Mouse (Mus musculus) forebrain, embryonic 16.5 days (tissue): ENCODE measurements around the gene Spdef. TPM values are rescaled to one million over a fixed set of nuclear protein-coding genes. Genes with fewer than 3 reads are reported as not detected.
A peak's percentile ranks its signal among the peaks of the same experiment; 100 is the strongest.

Experiments
- ATAC-seq: fragments of 200-750 bp; cut with Nextera tagmentation; 2 replicates; pipeline ENCODE4 v1.8.0; 2017; ENCODE audit warnings: mild to moderate bottlenecking, moderate library complexity
- H3K27ac ChIP-seq: fragments of 300-500 bp; sonication (generic); 2 replicates; pipeline ENCODE4 v1.5.1; 2014; ENCODE audit warnings: low read length, control low read depth
- H3K27me3 ChIP-seq: fragments of 300-500 bp; sonication (generic); replicated peaks from 2 replicates; pipeline ENCODE4 v1.6.1; 2014; ENCODE audit warnings: low read length; ENCODE audit not compliant: control insufficient read depth, insufficient read depth
- H3K36me3 ChIP-seq: fragments of 300-500 bp; sonication (generic); 2 replicates; pipeline ENCODE4 v1.6.1; 2014; ENCODE audit not compliant: control insufficient read depth, insufficient read depth
- H3K4me1 ChIP-seq: fragments of 300-500 bp; sonication (generic); replicated peaks from 2 replicates; pipeline ENCODE4 v1.6.1; 2014; ENCODE audit warnings: low read length; ENCODE audit not compliant: control insufficient read depth, insufficient read depth
- H3K4me2 ChIP-seq: fragments of 300-500 bp; sonication (generic); 2 replicates; pipeline ENCODE4 v1.6.1; 2014; ENCODE audit warnings: mild to moderate bottlenecking, low read length, control low read depth
- H3K4me3 ChIP-seq: fragments of 300-500 bp; sonication (generic); replicated peaks from 2 replicates; pipeline ENCODE4 v1.5.1; 2014; ENCODE audit warnings: mild to moderate bottlenecking, low read length, control low read depth
- H3K9ac ChIP-seq: fragments of 300-500 bp; sonication (generic); replicated peaks from 2 replicates; pipeline ENCODE4 v1.6.1; 2014; ENCODE audit warnings: low read depth, low read length, control low read depth
- H3K9me3 ChIP-seq: fragments of 300-500 bp; sonication (generic); 2 replicates; pipeline ENCODE4 v1.6.1; 2016; ENCODE audit warnings: low read length; ENCODE audit not compliant: control insufficient read depth
- WGBS: fragments of 180-500 bp; shearing (Covaris S2); extraction: QIAGEN DNeasy Blood & Tissue Kit; methylation state at CpG from one replicate; pipeline ENCODE4 v1.1.7; 2014; 5-methylcytosine and 5-hydroxymethylcytosine counted together
- polyA plus RNA-seq: library from polyadenylated mRNA; unstranded; fragments of >200 nt; fragmentation: Nextera tagmentation; extraction: Ambion mirVana; gene quantifications from 2 replicates; pipeline ENCODE4 v1.2.1, GENCODE M21; 2015

Gene Spdef
- polyA plus RNA-seq, 1 experiment from 2014 or later, result 0.70 TPM

DNA sequence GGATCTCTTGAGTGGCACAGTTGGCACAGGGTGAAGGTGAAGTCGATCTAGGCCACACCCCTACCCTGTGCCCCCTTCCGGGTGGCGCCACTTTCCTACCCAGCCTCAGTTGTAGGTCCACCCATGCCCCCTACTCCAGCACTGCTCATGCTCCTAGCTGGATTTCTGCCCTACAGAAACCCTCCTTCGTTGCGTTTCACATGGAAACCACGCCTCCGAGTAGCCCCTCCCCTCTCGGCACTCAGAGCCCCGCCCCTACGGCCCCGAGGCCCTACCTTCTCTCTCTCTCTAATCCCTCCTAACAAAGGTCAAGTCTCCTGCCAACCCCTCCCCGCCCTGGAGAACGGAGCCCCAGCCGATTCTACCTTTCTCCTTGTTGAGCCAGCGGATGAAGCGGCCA, 12.0 kb downstream of the Spdef start:
- H3K36me3 ChIP-seq, result no peaks in the 10 kb centered on the region
- H3K9me3 ChIP-seq, result no peaks in the 10 kb centered on the region
- no peak overlapping the region; the same call in 1 of the 2 replicates for H3K9ac ChIP-seq
- H3K4me2 ChIP-seq, result peak overlapping the region; percentile 46
- ATAC-seq, result peak; percentile 22; the same call in 1 of the 2 replicates
- H3K4me3 ChIP-seq, result peak overlapping the region; percentile 27
- WGBS, result 4% methylated on average over 16 of the region's 16 CpGs
- H3K27me3 ChIP-seq, result no peaks in the 10 kb centered on the region
- H3K4me1 ChIP-seq, result peaks cover 8% of the 10 kb centered on the region
- H3K27ac ChIP-seq, result no peak overlapping the region

GRCm38 (mm10) chr17:27712832-27713231, 15.9 kb downstream of the Spdef start:
- Histone ChIP-seq H3K36me3 (no peaks in the 10 kb centered on the region), H3K27ac (no peak overlapping the region), H3K27me3 (no peaks in the 10 kb centered on the region), H3K4me2 (no peak overlapping the region), H3K9me3 (no peaks in the 10 kb centered on the region), H3K4me3 (no peak overlapping the region), H3K4me1 (peaks cover 14% of the 10 kb centered on the region), H3K9ac (no peak overlapping the region)
- WGBS, result 43% methylated on average over 1 of the region's 1 CpGs
- ATAC-seq, result no peak

DNA sequence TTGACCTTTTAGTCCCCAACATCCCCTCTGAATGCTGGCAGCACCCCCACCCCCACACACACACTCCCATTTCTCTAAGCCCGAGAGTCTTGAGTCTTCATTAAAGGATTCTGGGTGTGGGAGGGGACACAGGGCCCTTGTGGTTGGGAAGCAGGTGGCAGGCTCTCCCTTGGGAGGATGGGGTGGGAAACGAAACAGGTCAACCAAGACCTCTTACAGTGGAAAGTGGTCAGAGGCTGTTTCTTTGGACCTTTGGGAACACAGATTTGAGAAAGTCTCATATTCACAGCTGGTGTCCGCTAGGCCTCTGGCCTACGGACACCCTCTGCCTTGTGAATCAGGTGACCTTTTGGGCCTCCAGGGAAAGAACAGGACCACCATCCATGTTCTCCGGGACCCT, 19.1 kb downstream of the Spdef start:
- H3K4me3 ChIP-seq, result no peak overlapping the region
- no peak overlapping the region for H3K4me2 ChIP-seq
- H3K4me1 ChIP-seq, result peaks cover 7% of the 10 kb centered on the region
- H3K27me3 ChIP-seq, result no peaks in the 10 kb centered on the region
- no peak overlapping the region for H3K27ac ChIP-seq
- no peaks in the 10 kb centered on the region for H3K36me3 ChIP-seq
- no peaks in the 10 kb centered on the region for H3K9me3 ChIP-seq
- WGBS, result 81% methylated on average over 5 of the region's 5 CpGs
- no peak for ATAC-seq
- no peak overlapping the region for H3K9ac ChIP-seq

GRCm38 (mm10) chr17:27707954-27708661, 20.6 kb downstream of the Spdef start:
- no peaks in the 10 kb centered on the region for H3K36me3 ChIP-seq
- H3K4me1 ChIP-seq, result peaks cover 7% of the 10 kb centered on the region
- H3K9me3 ChIP-seq, result no peaks in the 10 kb centered on the region
- 0 out of 2 replicates have a peak overlapping the region, but pooled peaks have one; percentile 12 for H3K9ac ChIP-seq
- H3K4me2 ChIP-seq, result peak overlapping the region; percentile 47
- peak; percentile 83 for ATAC-seq
- H3K27ac ChIP-seq, result no peak overlapping the region
- peak overlapping the region; percentile 25 for H3K4me3 ChIP-seq
- WGBS, result 6% methylated on average over 22 of the region's 25 CpGs
- H3K27me3 ChIP-seq, result no peaks in the 10 kb centered on the region

- no peak overlapping the region for H3K27ac ChIP-seq
- H3K4me1 ChIP-seq, result peaks cover 12% of the 10 kb centered on the region
- no peak for ATAC-seq
- no peaks in the 10 kb centered on the region for H3K9me3 ChIP-seq
- no peak overlapping the region for H3K9ac ChIP-seq
- H3K4me3 ChIP-seq, result no peak overlapping the region
- H3K4me2 ChIP-seq, result no peak overlapping the region
- no peaks in the 10 kb centered on the region for H3K27me3 ChIP-seq
- WGBS, result 37% methylated on average over 10 of the region's 10 CpGs
- no peaks in the 10 kb centered on the region for H3K36me3 ChIP-seq
Measured at GRCm38 (mm10) chr17:27705661-27706060, 23.1 kb downstream of the Spdef start.

DNA sequence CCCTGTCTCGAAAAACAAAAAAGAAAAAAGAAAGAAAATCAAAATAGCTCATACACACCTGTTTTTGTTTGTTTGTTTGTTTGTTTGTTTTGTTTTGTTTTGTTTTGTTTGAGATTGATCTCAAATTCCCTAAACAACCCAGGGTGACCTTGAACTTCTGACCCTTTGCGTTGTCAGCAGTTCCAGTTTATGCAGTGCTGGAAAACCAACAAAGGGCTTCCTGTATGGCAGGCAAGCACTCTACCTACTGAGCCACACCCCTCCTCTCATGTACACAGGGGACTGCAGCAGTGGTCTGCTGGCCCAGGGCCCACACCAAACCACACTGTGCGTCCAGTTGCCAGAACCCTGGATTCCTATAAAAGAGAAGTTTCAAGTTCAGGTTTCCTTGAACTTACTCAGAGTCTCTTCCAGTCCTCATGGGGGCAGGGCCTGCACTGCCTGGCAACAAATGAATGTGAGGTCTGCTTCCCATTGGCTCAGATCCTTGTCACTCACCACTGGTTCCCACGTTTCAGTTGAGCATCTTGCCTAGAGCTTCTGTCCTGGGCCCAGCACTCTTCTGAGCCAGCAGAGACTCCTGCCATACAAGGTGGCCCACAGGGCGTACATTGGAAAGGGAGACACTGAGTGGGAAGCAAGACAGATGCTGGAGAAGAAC, 24.7 kb downstream of the Spdef start:
- H3K9ac ChIP-seq, result no peak overlapping the region
- no peaks in the 10 kb centered on the region for H3K9me3 ChIP-seq
- no peak overlapping the region for H3K4me2 ChIP-seq
- no peak overlapping the region for H3K4me3 ChIP-seq
- H3K4me1 ChIP-seq, result peaks cover 12% of the 10 kb centered on the region
- WGBS, result 61% methylated on average over 5 of the region's 5 CpGs
- no peaks in the 10 kb centered on the region for H3K36me3 ChIP-seq
- no peak overlapping the region for H3K27ac ChIP-seq
- no peaks in the 10 kb centered on the region for H3K27me3 ChIP-seq
- ATAC-seq, result no peak

GRCm38 (mm10) chr17:27702518-27702917, 26.2 kb downstream of the Spdef start:
- H3K4me2 ChIP-seq, result peak overlapping the region; percentile 54
- no peaks in the 10 kb centered on the region for H3K9me3 ChIP-seq
- no peaks in the 10 kb centered on the region for H3K27me3 ChIP-seq
- ATAC-seq, result no peak
- under 1% methylated on average over 32 of the region's 34 CpGs for WGBS
- H3K4me3 ChIP-seq, result peak overlapping the region; percentile 28
- H3K36me3 ChIP-seq, result no peaks in the 10 kb centered on the region
- H3K27ac ChIP-seq, result no peak overlapping the region
- peak overlapping the region; percentile 51 for H3K9ac ChIP-seq
- peaks cover 5% of the 10 kb centered on the region for H3K4me1 ChIP-seq

GRCm38 (mm10) chr17:27701856-27702255, 26.9 kb downstream of the Spdef start:
- Histone ChIP-seq H3K9ac (no peak overlapping the region), H3K27ac (no peak overlapping the region)
- WGBS, result 76% methylated on average over 6 of the region's 6 CpGs

DNA sequence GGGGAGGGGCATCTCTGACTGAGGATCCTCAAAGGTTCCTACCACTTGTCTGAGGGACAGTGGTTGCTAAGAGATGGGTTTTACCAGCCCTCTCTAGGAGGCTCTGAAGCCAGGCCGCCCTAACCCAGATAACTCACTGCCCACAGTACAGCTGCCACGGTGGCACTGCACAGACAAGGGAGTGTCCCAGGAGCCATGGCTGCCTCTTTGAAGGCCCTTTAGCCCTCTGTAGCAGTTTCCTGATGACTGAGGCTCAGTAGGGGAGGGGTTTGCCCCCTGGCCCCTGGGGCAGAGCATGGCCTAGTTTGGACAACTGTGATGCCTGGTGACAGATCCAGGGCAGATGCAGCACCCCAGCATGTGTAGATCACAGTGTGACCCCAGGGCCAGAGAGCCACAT, 27.9 kb downstream of the Spdef start:
- Histone ChIP-seq H3K4me1 (peaks cover 5% of the 10 kb centered on the region), H3K9me3 (no peaks in the 10 kb centered on the region), H3K27me3 (no peaks in the 10 kb centered on the region), H3K36me3 (no peaks in the 10 kb centered on the region), H3K4me2 (no peak overlapping the region), H3K4me3 (no peak overlapping the region), H3K9ac (no peak overlapping the region), H3K27ac (no peak overlapping the region)
- 86% methylated on average over 2 of the region's 2 CpGs for WGBS
- ATAC-seq, result no peak

More at GRCm38 (mm10) chr17:27701856-27702255, 26.9 kb downstream of the Spdef start:
- Histone ChIP-seq H3K4me3 (no peak overlapping the region), H3K36me3 (no peaks in the 10 kb centered on the region), H3K9me3 (no peaks in the 10 kb centered on the region), H3K4me2 (no peak overlapping the region), H3K4me1 (peaks cover 5% of the 10 kb centered on the region), H3K27me3 (no peaks in the 10 kb centered on the region)
- ATAC-seq, result no peak
